Mouse (Mus musculus) kidney, embryonic 14.5 days (tissue): ENCODE measurements at regions not wholly inside any gene's neighbourhood (a gene's known extent, or its start where the extent isn't known, plus 50 kb on each side); places are given as distances from the start of the nearest gene placed in this dataset.
A peak's percentile ranks its signal among the peaks of the same experiment; 100 is the strongest.
"Not testable (repeated sequence)": the region's sequence is repeated elsewhere in the genome, so short reads cannot be mapped to it uniquely, and the experiment has no call there.

ENCODE experiments used
- ATAC-seq: fragments of 200-750 bp; cut with Nextera tagmentation; 2 replicates; pipeline ENCODE4 v1.8.0; 2017; ENCODE audit warnings: moderate number of reproducible peaks, mild to moderate bottlenecking, moderate TSS enrichment, moderate library complexity; ENCODE audit not compliant: low FRiP score, low TSS enrichment
- H3K27ac ChIP-seq: fragments of 300-500 bp; sonication (generic); 2 replicates; pipeline ENCODE4 v1.5.1; 2014; ENCODE audit warnings: low read depth, mild to moderate bottlenecking, low read length, moderate library complexity, mixed read lengths
- H3K27me3 ChIP-seq: fragments of 300-500 bp; sonication (generic); 2 replicates; pipeline ENCODE4 v1.6.1; 2014; ENCODE audit warnings: mild to moderate bottlenecking, low read length; ENCODE audit not compliant: control insufficient read depth, insufficient read depth
- H3K36me3 ChIP-seq: fragments of 300-500 bp; sonication (generic); 2 replicates; pipeline ENCODE4 v1.6.1; 2014; ENCODE audit warnings: low read length, mixed read lengths; ENCODE audit not compliant: control insufficient read depth, insufficient read depth
- H3K4me1 ChIP-seq: fragments of 300-500 bp; sonication (generic); 2 replicates; pipeline ENCODE4 v1.6.1; 2014; ENCODE audit warnings: low read length, mixed read lengths; ENCODE audit not compliant: control insufficient read depth, insufficient read depth
- H3K4me2 ChIP-seq: fragments of 300-500 bp; sonication (generic); replicated peaks from 2 replicates; pipeline ENCODE4 v1.6.1; 2014; ENCODE audit warnings: low read depth, mild to moderate bottlenecking, low read length
- H3K4me3 ChIP-seq: fragments of 300-500 bp; sonication (generic); 2 replicates; pipeline ENCODE4 v1.5.1; 2014; ENCODE audit warnings: mild to moderate bottlenecking, low read length
- H3K9ac ChIP-seq: fragments of 300-500 bp; sonication (generic); 2 replicates; pipeline ENCODE4 v1.6.1; 2014; ENCODE audit warnings: low read depth, mild to moderate bottlenecking, low read length, moderate library complexity
- H3K9me3 ChIP-seq: fragments of 300-500 bp; sonication (generic); 2 replicates; pipeline ENCODE4 v1.6.1; 2016; ENCODE audit warnings: low read length; ENCODE audit not compliant: control insufficient read depth
- WGBS: fragments of 180-500 bp; shearing (Covaris S2); extraction: QIAGEN DNeasy Blood & Tissue Kit; methylation state at CpG from one replicate; pipeline ENCODE4 v1.1.7; 2014; 5-methylcytosine and 5-hydroxymethylcytosine counted together

DNA sequence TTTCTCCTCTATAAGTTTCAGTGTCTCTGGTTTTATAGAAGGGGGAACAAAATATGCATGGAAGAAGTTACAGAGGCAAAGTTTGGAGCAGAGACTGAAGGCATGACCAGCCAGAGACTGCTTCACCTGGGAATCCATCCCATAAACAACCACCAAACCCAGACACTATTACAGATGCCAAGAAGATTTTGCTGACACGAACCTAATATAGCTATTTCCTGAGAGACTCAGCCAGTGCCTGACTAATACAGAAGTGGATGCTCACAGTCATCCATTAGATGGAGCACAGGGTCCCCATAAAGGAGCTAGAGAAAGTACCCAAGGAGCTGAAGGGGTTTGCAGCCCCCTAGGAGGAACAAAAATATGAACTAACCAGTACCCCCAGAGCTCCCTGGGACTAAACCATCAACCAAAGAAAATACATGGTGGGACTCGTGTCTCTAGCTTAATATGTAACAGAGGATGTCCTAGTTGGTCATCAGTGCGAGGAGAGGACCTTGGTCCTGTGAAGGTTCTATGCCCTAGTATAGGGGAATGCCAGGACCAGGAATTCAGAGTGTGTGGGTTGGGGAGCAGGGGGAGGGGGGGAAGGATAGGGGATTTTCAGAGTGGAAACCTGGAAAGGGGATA lies 621.2 kb upstream of the Msl3l2 start:
- H3K27me3 ChIP-seq, H3K36me3 ChIP-seq, H3K9ac ChIP-seq, ATAC-seq, H3K4me2 ChIP-seq, H3K27ac ChIP-seq, H3K4me3 ChIP-seq, H3K4me1 ChIP-seq, H3K9me3 ChIP-seq: not testable (repeated sequence)
- 90% methylated on average over 3 of the region's 3 CpGs for WGBS

DNA sequence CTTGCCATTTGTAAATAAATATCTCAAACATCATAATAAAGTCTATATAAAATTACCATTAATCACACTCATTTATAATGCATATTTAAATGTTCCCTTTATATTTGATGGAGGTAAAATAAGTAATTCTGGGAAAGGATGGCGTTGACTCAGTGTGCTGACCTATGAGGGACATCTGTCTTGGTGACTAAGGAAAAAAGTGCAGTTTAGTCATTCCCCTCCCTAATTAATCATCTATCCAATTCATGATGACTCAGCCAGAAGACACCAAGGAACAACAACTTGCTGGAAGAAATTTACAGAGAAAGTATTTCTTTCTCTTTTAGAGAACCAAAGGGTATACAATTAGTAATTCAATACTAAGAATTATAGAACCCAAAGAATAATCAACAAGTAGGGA lies 584.0 kb upstream of the Msl3l2 start:
- H3K4me3 ChIP-seq: no peak overlapping the region

DNA sequence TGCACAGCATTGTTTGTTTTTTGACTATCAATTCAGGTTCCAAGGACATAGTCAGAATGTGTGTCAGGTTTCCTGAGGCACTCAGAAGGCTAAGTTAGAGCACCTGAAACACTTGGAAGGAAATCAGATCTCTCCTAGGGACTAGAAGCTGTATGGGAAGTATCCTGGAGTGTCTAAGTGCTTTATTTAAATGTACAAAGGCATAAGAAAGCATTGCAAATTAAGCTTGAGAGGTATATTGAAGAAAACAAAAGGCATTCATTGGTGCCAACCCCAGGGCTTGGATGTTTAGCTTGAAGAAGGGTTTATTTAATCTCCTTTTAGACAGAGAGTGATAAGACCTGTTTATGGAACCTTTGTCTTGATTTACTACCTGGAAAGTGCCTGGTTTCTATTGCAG lies 569.3 kb upstream of the Msl3l2 start:
- Histone ChIP-seq H3K27ac (no peak overlapping the region), H3K9me3 (no peaks in the 10 kb centered on the region), H3K27me3 (no peaks in the 10 kb centered on the region), H3K4me1 (no peaks in the 10 kb centered on the region), H3K9ac (no peak overlapping the region), H3K4me3 (no peak overlapping the region), H3K36me3 (no peaks in the 10 kb centered on the region), H3K4me2 (no peak overlapping the region)
- ATAC-seq: no peak

More for the DNA sequence above, 584.0 kb upstream of the Msl3l2 start:
- Histone ChIP-seq H3K9me3 (no peaks in the 10 kb centered on the region), H3K4me2 (no peak overlapping the region), H3K36me3 (no peaks in the 10 kb centered on the region), H3K27ac (no peak overlapping the region), H3K27me3 (no peaks in the 10 kb centered on the region), H3K4me1 (no peaks in the 10 kb centered on the region), H3K9ac (no peak overlapping the region)
- ATAC-seq: no peak
- 81% methylated on average over 1 of the region's 1 CpGs for WGBS

DNA sequence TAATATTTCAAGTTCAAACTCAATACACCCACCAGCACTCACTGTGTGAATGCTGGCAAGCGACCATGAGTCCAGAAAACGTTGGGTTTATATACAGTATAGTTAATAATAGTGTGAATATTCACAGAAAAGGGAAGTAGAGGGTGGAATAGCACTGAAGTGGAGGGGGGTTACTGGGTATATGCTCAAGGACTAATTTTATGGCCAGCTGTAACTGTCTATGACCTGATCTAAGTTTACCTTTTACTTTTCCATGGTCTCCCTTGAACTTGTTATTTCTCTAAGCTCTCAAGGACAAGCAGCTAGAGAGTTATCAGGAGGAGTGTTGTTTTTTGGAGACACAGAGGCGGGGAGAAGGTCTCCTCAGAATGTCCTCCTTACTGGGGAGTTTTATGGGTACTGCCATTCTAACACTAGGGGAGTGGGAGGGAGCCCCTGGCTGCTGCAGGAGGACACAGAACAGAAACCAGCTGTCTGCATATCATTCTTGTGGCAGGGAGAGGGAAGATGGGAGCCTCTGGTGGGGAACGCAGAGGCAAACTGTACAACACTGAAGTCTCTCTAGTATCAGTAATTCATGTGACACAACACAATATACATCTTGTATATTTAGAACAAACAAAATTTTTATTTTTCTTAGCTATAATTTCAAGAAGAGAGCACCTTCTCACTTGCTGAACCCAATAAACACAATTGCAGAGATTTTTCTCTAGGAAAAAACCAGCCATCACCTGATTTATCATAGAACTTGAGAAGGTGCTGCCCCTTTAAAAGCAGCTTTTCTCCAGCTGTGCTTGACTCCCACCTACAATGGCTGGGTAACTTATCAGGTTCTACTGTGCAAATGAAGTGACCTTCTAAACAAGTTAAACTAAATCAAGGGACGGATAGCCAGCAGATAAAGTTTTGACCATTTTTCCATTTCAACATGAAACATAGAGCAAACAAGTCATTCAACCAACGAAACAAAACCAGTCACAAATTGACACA lies 560.0 kb upstream of the Msl3l2 start:
- WGBS: 26% methylated on average over 6 of the region's 6 CpGs
- ATAC-seq: peak; percentile 96

DNA sequence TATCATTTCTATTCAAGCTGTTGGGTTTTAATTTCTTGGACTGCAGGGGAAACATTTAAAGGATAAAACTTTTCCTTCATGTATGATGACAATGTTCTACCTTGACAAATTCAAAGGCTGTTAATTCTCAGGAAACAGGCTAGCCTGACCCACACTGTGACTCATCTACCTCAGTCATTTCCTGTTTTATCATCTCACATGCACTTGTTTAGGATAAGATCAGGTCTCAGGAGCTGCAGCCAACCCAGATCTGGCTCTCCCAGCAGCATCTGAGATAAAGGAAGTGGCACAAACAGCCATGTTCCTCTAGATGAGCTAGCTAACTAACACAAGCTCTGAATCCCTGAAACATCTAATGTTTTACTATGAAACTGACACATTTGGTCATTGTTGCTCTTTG lies 541.8 kb upstream of the Msl3l2 start:
- no peaks in the 10 kb centered on the region for H3K27me3 ChIP-seq
- H3K4me3 ChIP-seq: no peak overlapping the region
- no peak for ATAC-seq
- no peaks in the 10 kb centered on the region for H3K9me3 ChIP-seq
- no peak overlapping the region for H3K9ac ChIP-seq
- no peaks in the 10 kb centered on the region for H3K4me1 ChIP-seq
- no peak overlapping the region for H3K27ac ChIP-seq
- no peak overlapping the region for H3K4me2 ChIP-seq
- no peaks in the 10 kb centered on the region for H3K36me3 ChIP-seq

More for the DNA sequence above, 560.0 kb upstream of the Msl3l2 start:
- H3K9ac ChIP-seq: no peak overlapping the region
- H3K36me3 ChIP-seq: no peaks in the 10 kb centered on the region
- no peak overlapping the region for H3K27ac ChIP-seq
- no peaks in the 10 kb centered on the region for H3K4me1 ChIP-seq
- no peaks in the 10 kb centered on the region for H3K9me3 ChIP-seq
- no peak overlapping the region for H3K4me2 ChIP-seq
- H3K27me3 ChIP-seq: no peaks in the 10 kb centered on the region
- no peak overlapping the region for H3K4me3 ChIP-seq

DNA sequence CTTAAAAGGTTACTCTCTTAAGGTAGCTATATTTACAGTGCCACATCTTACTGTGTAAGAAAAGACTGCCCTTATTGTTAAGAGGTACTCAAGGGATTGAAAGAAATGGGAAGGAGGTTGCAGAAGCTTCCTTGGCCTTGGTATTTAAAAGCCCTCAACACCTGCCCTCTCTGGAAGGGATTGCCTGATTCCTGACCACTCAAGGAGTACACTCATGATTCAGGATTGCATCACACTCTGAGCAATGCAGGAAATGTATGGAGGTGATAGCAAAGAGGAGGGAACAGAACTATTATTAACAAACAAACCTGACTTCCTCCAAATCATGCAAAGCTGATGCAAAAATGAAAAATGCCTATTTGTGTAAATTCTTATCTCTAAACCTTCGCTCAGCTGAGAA lies 534.0 kb upstream of the Msl3l2 start:
- H3K4me1 ChIP-seq: no peaks in the 10 kb centered on the region
- H3K27ac ChIP-seq: no peak overlapping the region
- H3K27me3 ChIP-seq: no peaks in the 10 kb centered on the region
- no peak overlapping the region for H3K9ac ChIP-seq
- H3K9me3 ChIP-seq: no peaks in the 10 kb centered on the region
- no peak for ATAC-seq
- H3K4me2 ChIP-seq: no peak overlapping the region
- H3K36me3 ChIP-seq: no peaks in the 10 kb centered on the region
- H3K4me3 ChIP-seq: no peak overlapping the region
- 96% methylated on average over 1 of the region's 1 CpGs for WGBS

DNA sequence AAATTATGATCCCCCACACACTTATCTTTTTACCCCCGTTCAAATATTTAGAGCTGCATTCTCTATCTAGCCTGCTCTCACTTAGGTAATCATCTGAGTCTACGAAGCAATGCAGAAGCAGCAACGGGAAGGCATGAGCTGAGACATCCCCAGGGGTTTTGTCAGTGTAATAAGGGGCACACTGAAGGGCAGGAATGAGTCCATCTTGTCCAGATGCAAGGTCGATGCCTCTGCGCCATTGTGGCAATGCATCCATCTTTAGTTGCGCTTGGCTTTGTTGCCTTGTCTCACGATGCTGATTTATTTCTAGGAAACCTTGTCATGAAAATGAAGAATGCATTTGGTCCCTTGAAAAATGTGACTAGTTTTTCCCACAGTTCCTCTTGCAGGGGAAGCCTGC lies 515.7 kb upstream of the Msl3l2 start:
- Histone ChIP-seq H3K9ac (no peak overlapping the region), H3K27me3 (no peaks in the 10 kb centered on the region), H3K36me3 (no peaks in the 10 kb centered on the region), H3K4me1 (no peaks in the 10 kb centered on the region), H3K4me2 (no peak overlapping the region), H3K9me3 (no peaks in the 10 kb centered on the region), H3K4me3 (no peak overlapping the region), H3K27ac (no peak overlapping the region)
- no peak for ATAC-seq
- WGBS: 59% methylated on average over 7 of the region's 7 CpGs

DNA sequence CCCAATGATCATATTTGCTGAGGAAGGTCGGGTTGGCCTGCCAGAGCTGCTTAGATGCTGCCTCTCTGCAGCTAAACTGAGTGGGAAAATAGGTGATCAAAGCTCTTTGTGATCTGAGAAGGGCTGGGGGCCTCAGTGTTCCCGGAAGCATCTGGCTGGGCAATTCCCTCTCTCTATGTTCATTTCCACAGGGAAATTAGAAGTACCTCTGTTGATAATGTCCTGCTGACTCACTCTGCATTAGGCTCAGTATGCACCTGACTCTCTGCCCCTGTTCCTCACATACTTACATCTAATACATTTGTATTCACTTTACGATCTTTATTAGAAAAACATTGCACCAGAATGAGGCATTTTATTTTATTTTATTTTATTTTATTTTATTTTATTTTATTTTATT lies 514.8 kb upstream of the Msl3l2 start:
- H3K4me1 ChIP-seq: no peaks in the 10 kb centered on the region
- H3K4me2 ChIP-seq: no peak overlapping the region
- H3K27ac ChIP-seq: no peak overlapping the region
- H3K27me3 ChIP-seq: no peaks in the 10 kb centered on the region
- no peak overlapping the region for H3K9ac ChIP-seq
- no peaks in the 10 kb centered on the region for H3K36me3 ChIP-seq
- no peak overlapping the region for H3K4me3 ChIP-seq
- no peak for ATAC-seq
- no peaks in the 10 kb centered on the region for H3K9me3 ChIP-seq
- 63% methylated on average over 3 of the region's 3 CpGs for WGBS

DNA sequence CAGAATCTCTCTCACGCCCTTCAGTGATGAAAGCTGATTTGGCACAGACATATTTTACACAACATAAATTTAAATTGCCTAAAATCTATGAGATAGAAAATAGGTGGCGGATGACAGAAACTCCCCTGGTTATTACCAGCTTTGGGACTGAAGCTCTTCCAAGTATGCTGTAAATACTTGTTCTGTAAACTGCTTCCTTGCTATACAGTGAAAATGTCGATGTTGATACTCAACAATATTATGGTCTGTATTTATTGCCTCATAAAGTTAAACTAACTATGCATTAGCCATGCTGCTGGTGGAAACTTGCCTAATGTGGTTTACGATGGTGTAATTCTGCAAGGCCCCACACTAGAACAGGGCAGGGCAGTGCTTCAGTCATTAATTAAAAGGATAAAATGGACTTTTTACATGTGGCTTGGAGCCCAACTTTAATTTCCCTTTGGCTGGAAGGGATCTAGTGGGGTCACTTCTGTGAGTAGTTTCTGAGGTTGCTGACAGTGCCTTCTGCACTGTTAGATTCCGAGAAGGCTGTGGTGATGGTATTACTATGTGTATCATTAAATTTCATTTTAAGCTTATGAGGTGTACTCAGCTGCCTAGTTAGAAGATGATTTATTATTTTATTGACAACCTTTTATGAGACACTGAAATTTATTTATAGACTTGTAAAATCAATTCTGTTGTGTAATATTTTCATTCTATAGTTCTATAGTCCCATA lies 482.0 kb upstream of the Msl3l2 start:
- no peaks in the 10 kb centered on the region for H3K27me3 ChIP-seq
- H3K27ac ChIP-seq: no peak overlapping the region
- WGBS: 53% methylated on average over 5 of the region's 5 CpGs
- no peaks in the 10 kb centered on the region for H3K4me1 ChIP-seq
- 0 out of 2 replicates have a peak, but pooled peaks cover 4% of the 10 kb centered on the region for H3K9me3 ChIP-seq
- H3K36me3 ChIP-seq: no peaks in the 10 kb centered on the region
- peak; percentile 77; the same call in 1 of the 2 replicates for ATAC-seq
- no peak overlapping the region for H3K4me3 ChIP-seq
- no peak overlapping the region for H3K4me2 ChIP-seq
- no peak overlapping the region for H3K9ac ChIP-seq
